Mouse (Mus musculus) embryonic facial prominence, embryonic 12.5 days (tissue): ENCODE measurements at regions not wholly inside any gene's neighbourhood (a gene's known extent, or its start where the extent isn't known, plus 50 kb on each side); places are given as distances from the start of the nearest gene placed in this dataset.

Experiments
- ATAC-seq: fragments of 200-750 bp; cut with Nextera tagmentation; 2 replicates; pipeline ENCODE4 v1.8.0; 2017; ENCODE audit not compliant: insufficient number of reproducible peaks, insufficient read depth, low FRiP score, low TSS enrichment
- H3K27ac ChIP-seq: fragments of 300-500 bp; sonication (generic); 2 replicates; pipeline ENCODE4 v1.5.1; 2016; ENCODE audit warnings: mild to moderate bottlenecking
- H3K27me3 ChIP-seq: fragments of 300-500 bp; sonication (generic); 2 replicates; pipeline ENCODE4 v1.6.1; 2016; ENCODE audit warnings: mild to moderate bottlenecking, moderate library complexity
- H3K36me3 ChIP-seq: fragments of 300-500 bp; sonication (generic); 2 replicates; pipeline ENCODE4 v1.6.1; 2016; ENCODE audit warnings: mild to moderate bottlenecking
- H3K4me1 ChIP-seq: fragments of 300-500 bp; sonication (generic); 2 replicates; pipeline ENCODE4 v1.6.1; 2016
- H3K4me2 ChIP-seq: fragments of 300-500 bp; sonication (generic); replicated peaks from 2 replicates; pipeline ENCODE4 v1.6.1; 2016; ENCODE audit warnings: mild to moderate bottlenecking, moderate library complexity
- H3K4me3 ChIP-seq: fragments of 300-500 bp; sonication (generic); 2 replicates; pipeline ENCODE4 v1.5.1; 2016; ENCODE audit warnings: mild to moderate bottlenecking
- H3K9ac ChIP-seq: fragments of 300-500 bp; sonication (generic); 2 replicates; pipeline ENCODE4 v1.6.1; 2016; ENCODE audit warnings: mild to moderate bottlenecking, moderate library complexity
- H3K9me3 ChIP-seq: fragments of 300-500 bp; sonication (generic); 2 replicates; pipeline ENCODE4 v1.6.1; 2016; ENCODE audit warnings: mild to moderate bottlenecking, moderate library complexity
- WGBS: fragments of 180-500 bp; shearing (Covaris S2); methylation state at CpG from one replicate; pipeline ENCODE4 v1.1.7; 2016; 5-methylcytosine and 5-hydroxymethylcytosine counted together

- no peak overlapping the region for H3K4me2 ChIP-seq
- H3K9ac ChIP-seq, result no peak overlapping the region
- no peaks in the 10 kb centered on the region for H3K36me3 ChIP-seq
- no peaks in the 10 kb centered on the region for H3K9me3 ChIP-seq
- no peak for ATAC-seq
- H3K27me3 ChIP-seq, result no peaks in the 10 kb centered on the region
- H3K4me3 ChIP-seq, result no peak overlapping the region
- WGBS, result 49% methylated on average over 4 of the region's 4 CpGs
- H3K4me1 ChIP-seq, result no peaks in the 10 kb centered on the region
- H3K27ac ChIP-seq, result no peak overlapping the region
These were observed 554.6 kb upstream of the Klf6 start for GRCm38 (mm10) chr13:5306688-5307087.

- ATAC-seq, result no peak
- WGBS, result 43% methylated on average over 2 of the region's 2 CpGs
- no peak overlapping the region for H3K9ac ChIP-seq
- no peaks in the 10 kb centered on the region for H3K27me3 ChIP-seq
- H3K4me3 ChIP-seq, result no peak overlapping the region
- H3K4me1 ChIP-seq, result no peaks in the 10 kb centered on the region
- H3K9me3 ChIP-seq, result no peaks in the 10 kb centered on the region
- no peak overlapping the region for H3K4me2 ChIP-seq
- no peaks in the 10 kb centered on the region for H3K36me3 ChIP-seq
- H3K27ac ChIP-seq, result no peak overlapping the region
These were observed 548.0 kb upstream of the Klf6 start for GRCm38 (mm10) chr13:5313297-5313696.

- no peak overlapping the region for H3K4me3 ChIP-seq
- no peak overlapping the region for H3K9ac ChIP-seq
- H3K27me3 ChIP-seq, result no peaks in the 10 kb centered on the region
- no peaks in the 10 kb centered on the region for H3K4me1 ChIP-seq
- no peak overlapping the region for H3K4me2 ChIP-seq
- H3K9me3 ChIP-seq, result no peaks in the 10 kb centered on the region
- H3K36me3 ChIP-seq, result no peaks in the 10 kb centered on the region
- 38% methylated on average over 1 of the region's 1 CpGs for WGBS
- no peak for ATAC-seq
- no peak overlapping the region for H3K27ac ChIP-seq
These were observed 546.3 kb upstream of the Klf6 start for GRCm38 (mm10) chr13:5315011-5315410.

- no peaks in the 10 kb centered on the region for H3K36me3 ChIP-seq
- no peak for ATAC-seq
- H3K4me2 ChIP-seq, result no peak overlapping the region
- no peaks in the 10 kb centered on the region for H3K4me1 ChIP-seq
- 81% methylated on average over 5 of the region's 5 CpGs for WGBS
- no peak overlapping the region for H3K9ac ChIP-seq
- H3K27ac ChIP-seq, result no peak overlapping the region
- H3K9me3 ChIP-seq, result no peaks in the 10 kb centered on the region
- H3K4me3 ChIP-seq, result no peak overlapping the region
- no peaks in the 10 kb centered on the region for H3K27me3 ChIP-seq
These were observed 543.1 kb upstream of the Klf6 start for GRCm38 (mm10) chr13:5317941-5318856.

- Histone ChIP-seq H3K9ac (no peak overlapping the region), H3K4me3 (no peak overlapping the region), H3K4me2 (no peak overlapping the region), H3K9me3 (no peaks in the 10 kb centered on the region), H3K27me3 (no peaks in the 10 kb centered on the region), H3K36me3 (no peaks in the 10 kb centered on the region), H3K4me1 (peaks cover 5% of the 10 kb centered on the region; the same call in 1 of the 2 replicates), H3K27ac (no peak overlapping the region)
- WGBS, result 33% methylated on average over 4 of the region's 4 CpGs
- no peak for ATAC-seq
These were observed 515.6 kb upstream of the Klf6 start for GRCm38 (mm10) chr13:5345712-5346111.

- peak overlapping the region; percentile 37; the same call in 1 of the 2 replicates for H3K27ac ChIP-seq
- 57% methylated on average over 6 of the region's 6 CpGs for WGBS
- ATAC-seq, result peak; percentile 47; the same call in 1 of the 2 replicates
- no peaks in the 10 kb centered on the region for H3K9me3 ChIP-seq
- no peaks in the 10 kb centered on the region for H3K27me3 ChIP-seq
- H3K36me3 ChIP-seq, result no peaks in the 10 kb centered on the region
- no peak overlapping the region for H3K4me2 ChIP-seq
- no peak overlapping the region for H3K9ac ChIP-seq
- no peak overlapping the region for H3K4me3 ChIP-seq
- H3K4me1 ChIP-seq, result peaks cover 5% of the 10 kb centered on the region; the same call in 1 of the 2 replicates
These were observed 513.5 kb upstream of the Klf6 start for GRCm38 (mm10) chr13:5347503-5348469.

GRCm38 (mm10) chr13:5367058-5367797 is 494.1 kb upstream of the Klf6 start:
- Histone ChIP-seq H3K4me3 (no peak overlapping the region), H3K9ac (no peak overlapping the region), H3K9me3 (no peaks in the 10 kb centered on the region), H3K4me1 (no peaks in the 10 kb centered on the region), H3K27me3 (no peaks in the 10 kb centered on the region), H3K27ac (no peak overlapping the region), H3K4me2 (no peak overlapping the region), H3K36me3 (no peaks in the 10 kb centered on the region)
- 88% methylated on average over 7 of the region's 7 CpGs for WGBS
- no peak for ATAC-seq

GRCm38 (mm10) chr13:5370007-5370406 is 491.3 kb upstream of the Klf6 start:
- ATAC-seq, result no peak
- Histone ChIP-seq H3K27ac (no peak overlapping the region), H3K4me1 (no peaks in the 10 kb centered on the region), H3K4me2 (no peak overlapping the region), H3K27me3 (no peaks in the 10 kb centered on the region), H3K36me3 (no peaks in the 10 kb centered on the region), H3K4me3 (no peak overlapping the region), H3K9ac (no peak overlapping the region), H3K9me3 (no peaks in the 10 kb centered on the region)
- WGBS, result 70% methylated on average over 8 of the region's 8 CpGs

GRCm38 (mm10) chr13:5373191-5373590 is 488.1 kb upstream of the Klf6 start:
- Histone ChIP-seq H3K4me1 (no peaks in the 10 kb centered on the region), H3K36me3 (no peaks in the 10 kb centered on the region), H3K27me3 (no peaks in the 10 kb centered on the region), H3K9ac (no peak overlapping the region), H3K9me3 (no peaks in the 10 kb centered on the region), H3K4me2 (no peak overlapping the region), H3K27ac (no peak overlapping the region), H3K4me3 (no peak overlapping the region)
- no peak for ATAC-seq

GRCm38 (mm10) chr13:5408226-5408804 is 453.0 kb upstream of the Klf6 start:
- Histone ChIP-seq H3K36me3 (no peaks in the 10 kb centered on the region), H3K4me1 (no peaks in the 10 kb centered on the region), H3K27me3 (no peaks in the 10 kb centered on the region), H3K4me3 (no peak overlapping the region), H3K9ac (no peak overlapping the region), H3K27ac (no peak overlapping the region), H3K9me3 (no peaks in the 10 kb centered on the region), H3K4me2 (no peak overlapping the region)
- 85% methylated on average over 4 of the region's 4 CpGs for WGBS
- no peak for ATAC-seq

GRCm38 (mm10) chr13:5412052-5412451 is 449.2 kb upstream of the Klf6 start:
- Histone ChIP-seq H3K9me3 (no peaks in the 10 kb centered on the region), H3K9ac (no peak overlapping the region), H3K27ac (no peak overlapping the region), H3K4me2 (no peak overlapping the region), H3K36me3 (no peaks in the 10 kb centered on the region), H3K4me1 (no peaks in the 10 kb centered on the region), H3K27me3 (no peaks in the 10 kb centered on the region), H3K4me3 (no peak overlapping the region)
- no peak for ATAC-seq
